Mouse (Mus musculus): ENCODE data around the gene Pou3f3.

The Pou3f3 gene

DNA sequence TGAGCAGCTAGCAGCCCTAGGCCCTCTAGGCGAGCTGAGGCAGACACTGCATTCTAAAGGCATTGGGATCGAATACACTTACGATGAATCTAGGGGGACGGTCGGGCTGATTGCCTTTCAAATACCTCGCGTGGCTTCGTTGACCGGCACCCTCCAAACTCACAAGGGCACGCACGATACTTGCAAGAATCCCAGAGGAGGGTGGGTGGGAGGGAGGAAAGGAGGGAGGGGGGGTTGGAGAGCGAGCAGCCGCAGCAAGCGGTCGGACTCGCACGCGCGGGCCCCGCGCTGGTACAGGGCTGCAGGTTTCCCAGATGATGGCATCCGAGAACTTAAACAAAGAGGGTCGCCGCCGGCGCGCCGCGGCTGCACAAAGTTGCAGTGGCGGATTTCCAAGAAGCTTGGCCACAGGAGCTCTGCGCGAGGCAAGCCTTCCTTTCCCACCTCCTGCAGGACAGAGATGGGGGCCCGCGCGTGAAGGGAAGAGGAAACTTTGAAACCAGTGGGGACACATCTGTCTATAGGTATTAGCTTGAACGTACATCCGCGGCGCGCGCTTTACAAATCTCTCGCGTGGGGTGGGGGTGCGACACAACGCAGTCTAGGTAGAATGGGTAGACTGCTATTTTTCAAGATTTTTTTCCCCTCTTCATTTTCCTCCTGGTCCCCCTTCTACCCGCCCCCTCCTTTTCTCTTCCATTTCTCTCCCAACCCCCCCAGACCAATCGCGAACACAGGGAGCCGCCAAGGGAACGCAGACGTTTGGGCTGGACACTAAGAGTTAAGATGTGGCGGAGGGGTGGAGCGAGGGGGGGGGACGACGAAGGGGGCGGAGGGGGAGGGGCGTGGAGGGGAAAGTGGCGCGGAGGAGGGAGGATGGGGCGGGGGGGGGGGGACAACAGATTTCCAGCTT lies 647 bp upstream of the Pou3f3 start:
- DNase-seq (ENCODE audit: low read depth, low spot score) = no peak

DNA sequence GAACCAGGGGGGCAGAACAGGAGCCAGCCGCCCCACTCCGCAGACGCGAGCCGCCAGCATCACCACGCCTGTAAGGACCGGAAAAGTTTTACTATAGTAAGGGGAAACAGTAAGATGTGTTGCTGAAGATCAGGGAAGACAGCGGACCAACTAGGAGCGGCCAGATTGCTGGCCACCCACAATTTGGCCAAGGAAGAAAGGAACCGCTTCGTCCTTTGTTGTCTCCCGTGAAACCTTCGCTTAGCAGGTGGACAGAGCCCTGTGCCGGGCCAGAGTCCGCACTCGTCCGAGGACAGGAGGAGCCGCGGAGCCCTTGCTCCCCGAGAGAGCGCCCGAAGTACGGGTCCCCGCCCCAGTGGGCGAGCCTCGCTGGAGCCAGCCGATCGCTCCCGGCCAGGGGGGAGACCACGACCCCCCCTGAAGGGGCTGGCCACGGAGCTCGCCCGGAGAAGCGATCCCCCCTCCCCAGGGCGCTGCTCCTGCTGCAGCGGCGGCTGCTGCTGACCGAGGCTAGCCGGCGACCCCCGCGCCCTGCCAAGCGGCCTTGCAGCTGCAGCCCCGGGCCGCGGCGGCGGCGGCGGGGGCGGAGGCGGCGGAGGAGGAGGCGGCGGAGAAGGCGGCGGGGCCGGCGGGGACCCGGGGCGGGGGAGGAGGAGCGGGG lies 933 bp downstream of the Pou3f3 start:
- DNase-seq (ENCODE audit: low read depth, low spot score) = no peak

DNA sequence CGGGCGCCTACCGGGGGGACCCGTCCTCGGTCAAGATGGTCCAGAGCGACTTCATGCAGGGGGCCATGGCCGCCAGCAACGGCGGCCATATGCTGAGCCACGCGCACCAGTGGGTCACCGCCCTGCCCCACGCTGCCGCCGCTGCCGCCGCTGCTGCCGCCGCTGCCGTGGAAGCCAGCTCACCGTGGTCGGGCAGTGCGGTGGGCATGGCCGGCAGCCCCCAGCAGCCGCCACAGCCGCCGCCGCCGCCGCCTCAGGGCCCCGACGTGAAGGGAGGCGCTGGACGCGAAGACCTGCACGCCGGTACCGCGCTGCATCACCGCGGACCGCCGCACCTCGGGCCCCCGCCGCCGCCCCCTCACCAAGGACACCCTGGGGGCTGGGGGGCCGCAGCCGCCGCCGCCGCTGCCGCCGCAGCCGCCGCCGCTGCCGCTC lies 1.8 kb downstream of the Pou3f3 start:
- DNase-seq (ENCODE audit: low read depth, low spot score) = no peak

DNA sequence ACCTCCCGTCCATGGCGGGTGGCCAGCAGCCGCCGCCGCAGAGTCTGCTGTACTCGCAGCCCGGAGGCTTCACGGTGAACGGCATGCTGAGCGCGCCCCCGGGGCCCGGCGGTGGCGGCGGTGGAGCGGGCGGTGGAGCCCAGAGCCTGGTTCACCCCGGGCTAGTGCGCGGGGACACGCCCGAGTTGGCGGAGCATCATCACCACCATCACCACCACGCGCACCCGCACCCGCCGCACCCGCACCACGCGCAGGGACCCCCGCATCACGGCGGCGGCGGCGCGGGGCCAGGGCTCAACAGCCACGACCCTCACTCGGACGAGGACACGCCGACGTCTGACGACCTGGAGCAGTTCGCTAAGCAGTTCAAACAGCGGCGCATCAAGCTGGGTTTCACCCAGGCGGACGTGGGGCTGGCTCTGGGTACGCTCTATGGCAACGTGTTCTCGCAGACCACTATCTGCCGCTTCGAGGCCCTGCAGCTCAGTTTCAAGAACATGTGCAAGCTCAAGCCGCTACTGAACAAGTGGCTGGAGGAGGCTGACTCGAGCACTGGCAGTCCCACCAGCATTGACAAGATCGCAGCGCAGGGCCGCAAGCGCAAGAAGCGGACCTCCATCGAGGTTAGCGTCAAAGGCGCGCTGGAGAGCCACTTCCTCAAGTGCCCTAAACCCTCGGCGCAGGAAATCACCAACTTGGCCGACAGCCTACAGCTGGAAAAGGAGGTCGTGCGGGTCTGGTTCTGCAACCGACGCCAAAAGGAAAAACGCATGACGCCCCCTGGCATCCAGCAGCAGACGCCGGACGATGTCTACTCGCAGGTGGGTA lies 2.4 kb downstream of the Pou3f3 start:
- DNase-seq (ENCODE audit: low read depth, low spot score) = no peak

DNA sequence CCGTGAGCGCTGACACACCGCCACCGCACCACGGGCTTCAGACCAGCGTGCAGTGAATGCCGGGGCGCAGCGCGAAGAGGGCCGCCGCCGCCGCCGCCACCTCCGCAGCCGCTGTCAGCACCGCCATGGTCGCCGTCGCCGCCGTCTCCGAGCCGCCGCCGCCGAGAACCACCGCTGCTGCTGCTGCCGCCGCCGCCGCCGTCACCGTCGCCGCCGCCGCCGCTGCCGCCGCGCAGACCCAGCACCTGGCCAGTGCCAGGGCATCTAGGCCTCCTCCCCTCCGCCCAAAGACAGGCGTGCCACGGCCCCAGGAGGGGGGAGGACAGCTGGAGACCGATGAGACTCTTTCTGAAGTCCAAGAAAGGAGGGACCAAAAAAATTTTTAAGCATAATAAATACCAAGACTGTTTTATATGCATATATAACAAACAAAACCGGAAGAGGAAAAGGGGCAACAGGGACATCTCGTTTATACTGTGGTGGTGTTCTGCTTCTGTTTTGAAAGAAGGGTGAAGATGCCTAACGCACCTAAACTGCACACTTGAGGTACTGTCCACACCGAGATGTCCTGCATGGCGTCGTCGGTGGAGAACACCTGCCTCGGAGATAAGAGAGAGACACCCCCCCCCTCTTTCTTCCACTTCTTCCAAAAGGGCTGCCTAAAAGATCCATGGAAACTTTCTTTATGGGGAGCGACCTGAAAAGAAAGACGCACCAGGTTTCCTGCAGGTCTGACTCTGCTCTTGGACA lies 3.2 kb downstream of the Pou3f3 start:
- no peak for DNase-seq (ENCODE audit: low read depth, low spot score)

DNA sequence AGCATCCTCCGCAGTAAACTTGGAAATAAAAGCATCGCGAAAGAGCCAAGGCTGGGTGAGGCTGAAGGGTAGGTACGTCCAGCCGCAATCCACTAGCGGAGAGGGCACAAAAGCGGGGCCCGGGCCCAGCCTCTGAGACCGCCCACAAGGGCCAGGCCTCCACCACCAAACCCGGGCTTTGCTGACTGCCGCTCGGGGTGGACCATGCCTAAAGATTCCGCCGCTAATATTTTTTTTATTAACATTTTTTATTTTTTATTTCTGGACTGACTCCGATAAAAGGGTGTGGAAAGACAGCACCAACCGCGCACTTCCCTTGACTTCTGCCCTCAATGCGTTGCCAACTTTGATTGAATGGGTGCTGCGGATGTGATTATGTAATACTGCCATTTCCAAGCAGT lies 3.9 kb downstream of the Pou3f3 start:
- no peak for DNase-seq (ENCODE audit: low read depth, low spot score)

DNA sequence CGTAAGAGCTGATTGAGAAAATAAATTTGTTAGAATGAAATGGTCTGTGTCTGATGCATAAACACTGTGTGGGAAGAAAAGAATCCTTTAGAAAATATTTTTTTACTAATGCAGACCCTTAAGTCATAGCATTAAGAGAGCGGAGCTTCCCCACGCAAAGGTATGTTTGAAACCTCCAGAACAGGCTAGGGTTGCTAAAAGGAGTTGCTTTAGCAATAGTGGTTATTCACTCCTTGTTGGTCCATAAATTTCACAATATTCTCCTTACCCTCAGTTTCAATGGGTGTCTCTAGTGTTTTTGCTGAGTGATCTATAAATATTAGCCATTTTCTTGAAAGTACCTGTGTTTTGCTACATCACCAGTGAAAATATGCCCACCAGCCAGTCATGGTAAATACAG lies 4.6 kb downstream of the Pou3f3 start:
- DNase-seq (ENCODE audit: low read depth, low spot score) = no peak

DNA sequence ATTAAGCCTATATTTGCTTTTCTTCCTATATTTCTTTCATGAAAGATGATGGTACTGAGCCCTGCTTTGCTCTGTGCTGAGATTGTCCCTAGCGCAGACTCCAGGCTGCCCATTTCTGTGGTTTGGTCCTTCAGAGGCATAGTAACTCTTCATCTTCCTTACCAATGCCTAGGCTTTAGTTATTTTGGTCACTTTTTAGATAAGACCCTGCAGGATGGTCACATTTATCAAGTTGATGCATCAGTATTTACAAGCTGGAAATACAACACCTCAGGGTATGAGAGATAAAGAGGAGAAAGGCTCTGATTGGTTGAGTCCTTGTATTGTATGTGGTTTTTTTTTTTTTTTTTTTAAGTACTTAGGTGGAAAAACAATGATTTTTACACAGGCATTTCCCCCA lies 5.2 kb downstream of the Pou3f3 start:
- DNase-seq (ENCODE audit: low read depth, low spot score) = no peak

DNA sequence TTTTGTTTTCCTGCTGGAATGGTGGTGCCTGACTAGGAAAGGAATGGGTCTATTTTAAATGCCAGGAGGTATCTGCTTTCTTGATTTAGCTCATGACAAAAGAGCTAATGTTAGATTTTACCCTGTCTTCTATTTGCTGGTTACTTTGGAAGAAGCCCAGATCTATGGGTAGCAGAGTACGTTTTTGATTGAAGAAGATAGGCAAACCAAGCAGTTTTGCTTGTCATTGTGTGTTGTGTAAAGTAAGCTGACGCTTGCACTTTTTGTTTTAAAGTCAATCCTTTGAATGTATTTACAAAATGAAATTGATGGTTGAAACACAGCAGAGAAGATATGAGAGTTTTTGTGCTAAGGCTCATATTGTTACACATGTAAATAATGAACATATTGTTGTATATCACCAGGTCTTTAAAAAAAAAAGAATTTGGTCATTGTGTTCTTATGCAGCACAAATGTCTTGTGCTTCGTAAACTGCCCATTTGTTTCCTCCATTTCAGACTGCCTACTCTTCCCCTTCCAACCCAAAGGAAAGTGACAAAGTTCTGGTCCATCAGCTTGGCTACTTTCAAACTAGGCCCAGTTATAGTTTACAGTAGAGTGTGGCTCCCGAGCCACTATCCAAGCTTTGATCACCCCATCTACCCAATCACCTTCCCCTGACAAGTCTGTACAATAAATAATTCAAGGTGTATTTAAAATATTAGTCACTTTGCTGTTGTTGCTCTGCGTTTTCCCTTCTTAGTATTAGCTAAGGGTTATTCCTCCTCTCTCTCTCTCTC lies 6.5 kb downstream of the Pou3f3 start:
- no peak for DNase-seq (ENCODE audit: low read depth, low spot score)

DNA sequence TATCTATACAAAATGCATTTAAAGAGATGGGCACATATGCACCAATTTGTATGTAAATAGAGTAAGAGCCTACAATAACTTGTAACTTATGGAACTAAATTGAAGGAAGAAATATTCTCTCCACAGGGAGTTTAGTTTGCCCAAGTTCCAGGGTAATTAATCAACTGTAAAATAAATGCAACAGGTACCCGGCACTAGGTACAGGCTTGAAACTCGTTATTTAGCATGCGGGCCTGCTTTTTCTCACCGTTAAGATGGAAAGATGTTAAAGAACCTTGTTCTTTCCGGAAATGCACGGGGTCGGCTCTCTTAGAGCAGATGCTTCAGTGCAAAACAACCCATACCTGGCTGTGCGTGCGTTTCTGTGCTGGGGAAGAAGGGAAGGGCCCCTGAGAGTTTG lies 7.4 kb downstream of the Pou3f3 start:
- no peak for DNase-seq (ENCODE audit: low read depth, low spot score)

DNA sequence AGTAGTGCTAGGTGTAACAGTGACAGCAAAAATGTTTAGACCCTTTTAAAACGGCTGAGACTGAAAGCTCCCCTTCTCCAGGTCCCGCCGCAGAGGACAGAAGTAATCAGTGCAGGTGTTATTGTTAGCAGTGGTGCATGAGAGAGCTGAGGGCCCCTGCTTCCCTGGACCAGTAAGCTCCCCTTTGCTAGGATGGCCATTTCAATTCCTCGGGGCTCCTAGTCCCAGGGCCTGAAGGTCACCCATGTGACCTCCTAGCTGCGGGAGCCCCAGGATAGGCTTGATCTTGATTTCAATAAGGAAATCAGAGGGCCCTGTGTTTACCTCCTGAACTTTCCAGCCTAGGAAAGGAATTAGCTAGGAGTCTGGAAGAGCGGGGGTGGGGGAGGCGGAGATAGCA lies 7.9 kb downstream of the Pou3f3 start:
- DNase-seq (ENCODE audit: low read depth, low spot score) = no peak

DNA sequence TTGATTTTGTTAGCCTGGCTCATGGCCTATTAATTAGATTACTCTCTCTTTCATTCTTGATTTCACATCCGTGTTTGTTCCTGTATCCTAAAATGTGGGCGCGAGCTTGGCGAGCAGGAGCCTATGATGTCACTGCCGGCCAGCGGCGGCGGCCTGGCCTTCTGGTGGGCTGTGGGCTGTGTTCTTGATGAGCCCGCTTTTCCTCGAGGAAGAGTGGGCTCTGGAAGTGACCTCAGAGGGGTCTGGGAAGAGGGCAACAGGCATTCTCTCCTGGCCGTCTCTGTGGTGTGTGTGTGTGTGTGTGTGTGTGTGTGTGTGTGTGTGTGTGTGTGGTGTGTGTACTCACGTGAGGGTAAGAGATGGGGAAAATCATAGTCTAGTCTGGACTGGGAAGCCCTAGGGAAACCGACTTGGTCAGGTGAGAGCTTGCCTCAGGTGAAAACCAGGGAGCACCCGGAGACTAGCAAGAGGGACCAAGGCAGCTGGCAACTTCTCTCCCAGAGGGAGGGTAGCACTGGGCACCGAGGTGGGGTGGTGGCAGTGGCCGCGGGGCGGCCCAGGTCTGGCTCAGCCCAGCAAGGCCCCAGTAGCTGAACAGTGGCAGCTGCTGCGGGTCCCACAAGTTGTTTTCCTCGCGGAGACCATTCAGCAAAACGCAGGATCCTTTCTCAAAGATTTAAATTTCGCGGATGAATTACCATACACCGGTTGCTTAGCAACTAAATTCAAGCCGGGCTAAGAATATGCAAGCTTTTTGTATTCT lies 8.5 kb downstream of the Pou3f3 start:
- no peak for DNase-seq (ENCODE audit: low read depth, low spot score)

DNA sequence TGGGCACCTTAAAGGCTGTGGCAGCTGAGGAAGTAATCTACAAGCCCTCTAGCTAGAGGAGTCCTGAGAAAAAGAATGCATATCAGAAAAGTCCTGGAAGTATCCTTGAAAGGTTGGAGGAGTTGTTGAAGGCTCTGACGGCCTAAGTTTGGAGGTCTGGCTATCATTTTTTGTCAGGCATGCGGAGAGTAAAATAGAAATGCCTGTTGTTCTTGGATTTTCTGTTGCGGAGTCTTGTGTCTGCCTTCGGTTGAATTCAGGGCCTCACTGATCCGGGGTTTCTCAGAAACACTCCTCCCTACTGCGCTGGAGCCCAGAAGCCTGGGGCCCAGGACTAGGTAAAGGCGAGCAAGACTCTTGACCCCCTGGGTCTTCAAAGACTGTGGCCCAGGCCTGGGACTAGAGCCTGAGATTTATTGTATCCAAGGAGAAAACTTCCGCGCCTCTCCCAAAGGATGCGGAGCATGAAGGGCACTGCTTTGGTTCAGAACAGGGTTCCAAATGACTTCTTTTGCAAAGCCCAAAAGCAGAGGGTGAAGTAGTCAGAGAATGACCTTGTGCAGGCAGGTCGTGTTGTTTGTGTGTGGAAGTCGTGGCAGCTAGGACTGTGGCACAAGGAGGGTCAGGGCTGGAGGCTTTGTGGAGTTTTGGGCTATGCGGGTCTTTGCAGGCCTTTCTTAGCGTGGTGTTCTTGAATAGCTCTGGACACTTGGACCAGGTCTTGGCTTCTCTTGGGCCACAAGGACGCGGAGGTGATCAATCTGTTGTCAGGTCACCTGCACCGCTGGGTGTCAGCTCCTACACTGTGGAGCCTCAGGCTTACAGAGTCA lies 9.6 kb downstream of the Pou3f3 start:
- no peak for DNase-seq (ENCODE audit: low read depth, low spot score)

DNA sequence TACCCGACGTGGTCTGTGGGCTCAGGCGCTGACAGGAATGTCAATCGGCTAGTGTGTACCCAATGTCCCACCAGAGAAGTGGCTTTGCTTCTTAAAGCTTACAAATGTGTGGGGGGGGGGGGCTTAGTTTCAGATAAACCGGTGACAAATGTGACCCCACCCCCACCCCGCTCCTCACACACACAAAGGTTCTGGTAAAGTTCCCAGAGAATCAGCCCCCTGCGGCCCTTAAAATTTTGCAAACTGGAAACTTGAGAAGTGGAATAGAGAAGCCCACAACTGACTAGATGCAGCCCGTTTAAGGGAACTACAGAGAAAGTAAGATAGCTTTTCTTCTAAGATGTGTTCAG lies 10.2 kb downstream of the Pou3f3 start:
- DNase-seq (ENCODE audit: low read depth, low spot score) = no peak

DNA sequence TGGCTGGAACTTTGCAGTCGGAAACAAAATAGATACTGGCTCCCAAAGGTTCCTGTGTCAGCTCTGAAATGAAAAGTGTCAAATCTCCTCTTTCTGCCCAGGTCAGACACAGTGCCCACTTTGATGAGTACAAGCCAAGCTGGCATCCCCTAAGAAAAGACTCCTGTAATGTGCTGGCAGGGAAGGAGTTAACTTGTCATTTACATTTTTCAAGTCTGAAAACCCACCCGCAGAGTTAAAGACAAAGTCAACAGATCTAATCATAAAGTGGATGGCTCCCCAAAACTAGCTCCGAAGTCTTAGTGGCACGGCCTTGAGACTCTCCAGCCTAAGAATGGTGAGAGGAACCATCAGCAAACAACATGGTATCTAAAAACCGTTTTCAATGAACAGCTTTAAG lies 11.6 kb downstream of the Pou3f3 start:
- DNase-seq (ENCODE audit: low read depth, low spot score) = no peak

DNA sequence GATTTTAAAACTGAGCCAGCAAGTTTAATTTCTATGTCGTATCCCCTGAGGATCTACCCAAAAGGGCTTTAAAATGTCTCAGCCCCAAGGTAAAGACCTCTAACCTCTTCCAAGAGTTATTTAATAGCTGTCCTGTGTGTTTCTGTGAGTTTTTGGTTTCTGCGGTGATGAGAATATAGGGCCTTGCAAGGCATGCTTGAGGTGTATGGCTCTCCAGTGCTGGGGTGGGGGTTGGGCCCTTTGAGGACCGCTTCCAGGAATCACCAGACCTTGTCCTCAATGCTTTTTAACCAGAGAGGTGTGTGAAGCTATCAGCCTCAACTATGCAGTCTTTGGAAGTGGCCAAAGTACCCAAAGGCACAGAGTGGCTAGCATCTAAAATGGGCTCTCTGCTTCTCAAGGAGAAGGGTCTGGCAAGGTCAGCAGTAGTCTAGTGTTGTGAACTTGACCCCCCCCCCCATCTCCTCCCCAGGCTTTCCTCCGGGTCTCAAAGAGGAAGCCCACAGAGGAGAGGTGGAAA lies 12.1 kb downstream of the Pou3f3 start:
- DNase-seq (ENCODE audit: low read depth, low spot score) = no peak

DNA sequence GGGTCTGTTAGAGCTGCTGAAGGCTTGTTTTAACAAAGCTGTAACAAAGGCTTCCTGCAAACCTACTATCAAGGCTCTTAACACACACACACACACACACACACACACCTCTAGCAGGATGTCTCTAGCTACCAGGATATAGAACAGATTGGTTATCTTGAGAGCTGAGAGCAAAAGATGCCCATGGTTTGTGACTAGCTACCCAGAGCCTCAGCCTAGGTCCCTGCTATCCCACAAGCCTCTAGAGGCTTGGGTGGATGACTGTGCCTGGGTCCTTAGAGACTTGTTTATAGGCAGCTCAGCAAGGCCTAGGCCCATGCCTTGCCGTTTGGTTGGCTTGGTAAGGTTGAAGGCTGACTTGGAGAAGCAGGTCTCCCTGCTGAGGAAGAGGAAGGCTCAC lies 13.5 kb downstream of the Pou3f3 start:
- DNase-seq (ENCODE audit: low read depth, low spot score) = no peak

DNA sequence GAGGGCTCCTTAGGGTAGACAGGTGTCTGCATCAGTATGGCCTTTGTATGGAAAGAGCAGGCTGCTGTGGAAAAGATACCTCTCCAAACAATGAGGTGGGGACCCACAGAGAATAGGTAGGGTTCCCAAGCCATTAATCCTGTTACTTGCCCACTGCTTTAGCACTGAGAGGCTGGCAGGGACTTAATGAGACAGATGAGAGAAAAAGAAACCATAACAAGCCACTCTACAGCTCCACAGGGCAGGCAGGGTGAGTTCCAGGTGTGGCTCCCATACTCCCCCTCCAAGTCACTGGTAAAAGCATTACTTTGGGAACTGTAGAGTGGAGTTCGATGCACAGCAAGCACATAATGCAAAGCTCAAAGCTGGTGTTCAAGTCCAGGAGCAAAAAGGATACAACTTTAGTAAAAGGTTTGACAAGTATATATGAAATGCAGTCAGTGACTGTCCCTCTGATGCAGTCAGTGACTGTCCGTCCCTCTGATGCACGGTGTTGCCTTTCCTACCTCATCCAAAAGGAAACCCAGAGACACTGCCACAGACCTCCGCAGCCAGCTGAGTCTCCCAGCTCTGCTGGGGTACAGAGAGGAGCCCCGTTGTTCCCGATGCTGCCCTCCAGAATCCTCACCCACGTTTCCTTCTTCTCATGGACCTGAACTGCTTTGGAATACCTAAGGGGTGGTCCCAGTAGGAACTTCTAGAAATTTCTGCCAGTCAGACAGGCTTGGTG lies 14.0 kb downstream of the Pou3f3 start:
- no peak for DNase-seq (ENCODE audit: low read depth, low spot score)

Measured in CD4-positive, CD25-positive, alpha-beta regulatory T cell, adult 2 months (primary cell).